Mouse (Mus musculus) limb, embryonic 10.5 days (tissue): Measurements from ENCODE around the gene B230104I21Rik. TPM values are rescaled to one million over a fixed set of nuclear protein-coding genes. Genes with fewer than 3 reads are reported as not detected.

Source experiments
- DNase-seq: peaks from one replicate; pipeline ENCODE4 v3.0.0-alpha.2; 2017; ENCODE audit warnings: low spot score
- H3K27ac ChIP-seq: fragments of 300-500 bp; sonication (generic); 2 replicates; pipeline ENCODE4 v1.5.1; 2016; ENCODE audit warnings: mild to moderate bottlenecking
- H3K27me3 ChIP-seq: fragments of 300-500 bp; sonication (generic); 2 replicates; pipeline ENCODE4 v1.6.1; 2016; ENCODE audit warnings: low read depth, mild to moderate bottlenecking; ENCODE audit not compliant: poor library complexity, severe bottlenecking
- H3K36me3 ChIP-seq: fragments of 300-500 bp; sonication (generic); 2 replicates; pipeline ENCODE4 v1.6.1; 2016; ENCODE audit warnings: mild to moderate bottlenecking, moderate library complexity
- H3K4me1 ChIP-seq: fragments of 300-500 bp; sonication (generic); 2 replicates; pipeline ENCODE4 v1.6.1; 2016
- H3K4me3 ChIP-seq: fragments of 300-500 bp; sonication (generic); 2 replicates; pipeline ENCODE4 v1.5.1; 2016; ENCODE audit warnings: mild to moderate bottlenecking, moderate library complexity
- H3K9me3 ChIP-seq: fragments of 300-500 bp; sonication (generic); replicated peaks from 2 replicates; pipeline ENCODE4 v1.6.1; 2016; ENCODE audit warnings: mild to moderate bottlenecking
- WGBS: fragments of 180-500 bp; shearing (Covaris S2); methylation state at CpG from one replicate; pipeline ENCODE4 v1.1.7; 2016; 5-methylcytosine and 5-hydroxymethylcytosine counted together
- polyA plus RNA-seq: library from polyadenylated mRNA; unstranded; fragments of >200 nt; fragmentation: Nextera tagmentation; extraction: Ambion mirVana; gene quantifications from 2 replicates; pipeline ENCODE4 v1.2.1, GENCODE M21; 2016

Gene B230104I21Rik
- polyA plus RNA-seq, 1 experiment from 2014 or later, result not detected

DNA sequence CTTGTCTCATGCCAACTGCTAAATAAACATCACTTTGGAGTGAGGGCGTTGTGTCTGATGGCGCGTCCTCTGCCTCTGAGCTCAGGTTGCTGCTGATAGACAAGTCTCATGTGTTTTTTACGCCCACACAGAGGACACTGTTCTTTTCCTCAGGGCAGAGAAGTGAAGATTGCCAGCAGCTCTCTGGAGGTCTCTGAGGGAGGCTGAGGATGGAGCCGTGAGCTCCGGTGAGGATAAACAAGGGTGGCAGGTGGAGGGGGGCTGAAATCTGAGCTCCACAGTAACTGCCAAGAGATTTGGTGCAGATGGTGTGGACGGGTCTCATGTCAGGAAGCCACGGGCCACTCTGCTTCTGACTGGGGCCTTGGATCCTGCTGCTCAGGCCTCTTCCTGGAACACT, 50.9 kb downstream of the B230104I21Rik start:
- Histone ChIP-seq H3K4me1 (peaks cover 85% of the 10 kb centered on the region), H3K36me3 (peaks cover 11% of the 10 kb centered on the region), H3K4me3 (no peak overlapping the region), H3K27ac (peak overlapping the region; percentile 84), H3K27me3 (no peaks in the 10 kb centered on the region), H3K9me3 (no peaks in the 10 kb centered on the region)
- 35% methylated on average over 8 of the region's 8 CpGs for WGBS
- DNase-seq, result no peak

DNA sequence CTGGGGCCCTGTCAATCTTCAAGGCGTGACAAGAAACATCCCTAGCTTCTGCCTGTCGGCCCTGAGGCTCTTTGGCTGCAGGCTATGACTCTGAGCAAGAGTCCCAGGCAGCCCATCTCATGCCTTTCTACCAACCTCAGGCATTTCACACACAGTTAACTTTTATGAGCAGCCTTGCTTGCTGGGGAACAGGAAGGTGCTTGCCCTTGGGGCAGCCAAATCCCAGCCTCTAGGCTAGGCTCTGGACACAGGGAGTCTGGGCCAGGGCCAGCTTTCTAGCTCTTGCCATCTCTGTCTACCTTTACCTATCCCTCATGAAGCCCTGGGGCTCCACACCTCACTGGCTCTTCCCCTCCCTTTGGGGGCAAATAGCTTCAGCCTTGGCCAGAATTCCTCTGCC, 53.7 kb downstream of the B230104I21Rik start:
- H3K27me3 ChIP-seq, result no peaks in the 10 kb centered on the region
- H3K36me3 ChIP-seq, result no peaks in the 10 kb centered on the region
- peak overlapping the region; percentile 32 for H3K4me3 ChIP-seq
- H3K4me1 ChIP-seq, result peaks cover 100% of the 10 kb centered on the region
- DNase-seq, result peak; percentile 56
- no peaks in the 10 kb centered on the region for H3K9me3 ChIP-seq
- WGBS, result 52% methylated on average over 2 of the region's 2 CpGs
- H3K27ac ChIP-seq, result peak overlapping the region; percentile 89

DNA sequence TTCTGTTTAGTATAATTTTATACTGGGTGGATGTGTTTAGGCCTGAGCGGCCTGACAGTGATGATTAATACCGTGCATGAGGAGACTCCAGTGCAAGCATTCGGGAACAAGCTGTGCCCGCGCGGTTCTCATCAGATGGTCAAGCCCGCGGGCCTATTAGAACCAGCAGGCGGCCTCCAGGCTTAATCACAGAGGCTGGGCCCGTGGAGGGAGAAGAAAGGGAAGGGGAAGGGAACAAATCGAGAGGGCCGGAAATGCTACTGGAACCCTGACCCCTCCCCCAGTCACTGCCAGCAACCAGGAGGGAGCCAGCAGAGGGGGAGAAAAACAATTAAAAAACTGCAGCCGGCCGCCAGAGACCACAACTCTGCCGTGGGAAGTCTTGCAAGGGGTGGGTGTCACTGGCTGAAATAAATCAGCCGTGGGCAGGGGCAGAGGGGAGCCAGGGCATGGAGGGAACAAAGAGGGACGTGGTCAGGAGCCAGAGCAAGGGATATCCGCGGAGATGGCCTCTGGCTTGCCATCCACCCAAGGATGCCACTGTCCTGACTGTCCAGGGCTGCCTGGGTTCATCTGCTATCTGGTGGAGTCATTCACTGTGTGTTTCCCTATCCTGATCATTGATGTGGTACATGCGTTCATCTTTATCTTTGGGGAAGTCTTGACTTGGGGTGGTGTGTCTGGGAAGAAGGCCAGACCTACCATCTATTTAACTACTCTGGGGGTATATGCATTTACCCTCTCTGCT, 54.6 kb downstream of the B230104I21Rik start:
- H3K9me3 ChIP-seq, result no peaks in the 10 kb centered on the region
- H3K4me3 ChIP-seq, result peak overlapping the region; percentile 32
- 9% methylated on average over 20 of the region's 20 CpGs for WGBS
- H3K4me1 ChIP-seq, result peaks cover 100% of the 10 kb centered on the region
- no peaks in the 10 kb centered on the region for H3K27me3 ChIP-seq
- H3K27ac ChIP-seq, result peak overlapping the region; percentile 89
- peak; percentile 86 for DNase-seq
- H3K36me3 ChIP-seq, result no peaks in the 10 kb centered on the region

DNA sequence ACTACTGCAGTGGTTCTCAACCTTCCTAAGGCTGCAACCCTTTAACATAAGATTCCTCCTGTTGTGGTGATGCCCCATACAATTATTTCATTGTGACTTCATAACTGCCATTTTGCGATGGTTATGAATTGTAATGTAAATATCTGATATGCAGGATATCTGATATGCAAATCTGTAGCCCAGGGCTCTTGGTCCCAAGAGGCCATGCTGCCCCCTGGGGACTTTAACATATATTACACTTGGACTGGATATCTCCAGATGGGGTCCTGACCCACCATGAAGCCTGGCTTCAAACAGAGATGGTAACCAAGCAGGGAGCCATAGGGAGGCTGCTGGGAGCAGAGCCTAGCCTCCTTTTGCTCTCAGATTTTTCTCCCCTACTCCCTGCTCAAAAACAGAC, 56.7 kb downstream of the B230104I21Rik start:
- DNase-seq, result no peak
- Histone ChIP-seq H3K27me3 (no peaks in the 10 kb centered on the region), H3K36me3 (no peaks in the 10 kb centered on the region), H3K9me3 (no peaks in the 10 kb centered on the region), H3K27ac (peak overlapping the region; percentile 66), H3K4me1 (peaks cover 94% of the 10 kb centered on the region), H3K4me3 (no peak overlapping the region)
- 83% methylated on average over 1 of the region's 1 CpGs for WGBS

DNA sequence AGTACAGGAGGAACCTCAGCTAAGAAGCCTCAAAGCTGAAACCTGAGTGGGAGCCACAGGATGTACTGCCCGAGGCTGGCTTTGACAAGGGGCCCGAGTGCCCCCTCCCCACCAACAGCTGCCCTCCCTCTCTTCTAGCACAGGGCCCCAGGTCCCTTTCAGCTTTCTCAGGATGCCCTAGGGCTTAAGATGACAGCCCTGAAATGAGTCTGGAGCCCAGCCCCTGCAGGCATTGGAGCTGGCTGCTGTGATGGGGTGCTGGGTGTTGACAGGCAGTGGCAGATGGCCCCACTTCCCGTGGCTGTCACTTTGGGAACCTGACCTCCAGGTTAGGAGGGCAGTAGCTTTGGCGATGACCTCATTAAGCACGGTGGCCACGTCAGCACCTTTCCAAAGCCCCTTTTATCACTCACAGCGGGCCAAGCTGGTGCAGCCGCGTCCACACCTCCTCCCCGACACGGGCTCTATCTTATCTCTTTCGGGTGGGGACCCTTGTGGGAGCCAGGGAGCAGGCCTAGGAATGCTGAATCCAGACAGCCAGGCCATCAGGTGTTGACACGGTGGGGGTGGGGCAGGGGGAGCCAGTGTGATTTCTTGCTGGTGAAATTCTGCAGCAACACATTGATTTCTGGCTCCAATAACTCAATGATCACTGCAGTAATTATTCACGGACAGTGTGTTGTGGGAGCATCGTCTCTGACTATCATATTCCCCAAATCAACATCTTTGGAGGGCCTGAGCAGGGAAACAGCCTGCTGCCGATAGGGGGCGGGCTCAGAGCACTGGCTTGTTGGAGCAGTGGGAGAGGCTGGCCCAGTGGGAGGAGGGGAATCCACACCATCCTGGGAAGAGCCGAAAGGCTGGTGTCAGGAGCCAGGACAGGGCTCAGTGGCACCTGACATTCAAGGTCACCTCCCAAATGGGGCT, 57.5 kb downstream of the B230104I21Rik start:
- peak overlapping the region; percentile 66 for H3K27ac ChIP-seq
- H3K36me3 ChIP-seq, result peaks cover 2% of the 10 kb centered on the region; the same call in 1 of the 2 replicates
- WGBS, result 9% methylated on average over 18 of the region's 18 CpGs
- no peaks in the 10 kb centered on the region for H3K27me3 ChIP-seq
- no peaks in the 10 kb centered on the region for H3K9me3 ChIP-seq
- peaks cover 85% of the 10 kb centered on the region for H3K4me1 ChIP-seq
- DNase-seq, result peak; percentile 73
- no peak overlapping the region for H3K4me3 ChIP-seq

DNA sequence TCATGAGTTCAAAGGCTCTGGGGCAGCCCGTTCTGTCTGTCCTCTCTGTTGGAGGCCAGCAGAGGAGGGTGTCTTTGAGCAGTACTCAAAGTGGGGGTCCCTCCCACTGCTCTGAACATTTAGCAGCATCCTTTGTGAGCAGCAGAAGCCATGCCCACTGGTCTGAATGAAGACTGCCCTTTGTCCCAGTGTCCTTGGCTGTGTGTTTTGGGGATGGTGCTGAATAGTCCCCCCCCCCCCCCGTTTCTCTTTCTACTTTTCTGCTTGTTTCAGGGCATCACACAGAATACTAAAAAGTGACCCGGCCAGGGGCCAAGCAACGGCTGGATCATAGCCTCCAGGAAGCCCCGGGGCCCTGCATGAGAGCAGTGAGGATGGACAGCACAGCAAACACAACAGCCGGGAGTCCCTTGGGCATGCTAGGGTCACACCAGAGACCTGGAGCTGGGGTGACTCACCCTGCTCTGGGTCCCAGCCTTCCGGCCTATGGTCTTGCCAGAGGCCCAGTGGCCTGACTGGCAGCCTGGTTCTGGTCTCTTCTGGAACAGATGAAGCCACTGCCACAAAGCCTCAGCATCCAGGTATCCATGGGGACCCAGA, 58.3 kb downstream of the B230104I21Rik start:
- WGBS, result 71% methylated on average over 7 of the region's 7 CpGs
- no peak for DNase-seq
- Histone ChIP-seq H3K27me3 (no peaks in the 10 kb centered on the region), H3K4me3 (no peak overlapping the region), H3K9me3 (no peaks in the 10 kb centered on the region), H3K27ac (peak overlapping the region; percentile 66; the same call in 1 of the 2 replicates), H3K4me1 (peaks cover 78% of the 10 kb centered on the region), H3K36me3 (peaks cover 7% of the 10 kb centered on the region; the same call in 1 of the 2 replicates)

DNA sequence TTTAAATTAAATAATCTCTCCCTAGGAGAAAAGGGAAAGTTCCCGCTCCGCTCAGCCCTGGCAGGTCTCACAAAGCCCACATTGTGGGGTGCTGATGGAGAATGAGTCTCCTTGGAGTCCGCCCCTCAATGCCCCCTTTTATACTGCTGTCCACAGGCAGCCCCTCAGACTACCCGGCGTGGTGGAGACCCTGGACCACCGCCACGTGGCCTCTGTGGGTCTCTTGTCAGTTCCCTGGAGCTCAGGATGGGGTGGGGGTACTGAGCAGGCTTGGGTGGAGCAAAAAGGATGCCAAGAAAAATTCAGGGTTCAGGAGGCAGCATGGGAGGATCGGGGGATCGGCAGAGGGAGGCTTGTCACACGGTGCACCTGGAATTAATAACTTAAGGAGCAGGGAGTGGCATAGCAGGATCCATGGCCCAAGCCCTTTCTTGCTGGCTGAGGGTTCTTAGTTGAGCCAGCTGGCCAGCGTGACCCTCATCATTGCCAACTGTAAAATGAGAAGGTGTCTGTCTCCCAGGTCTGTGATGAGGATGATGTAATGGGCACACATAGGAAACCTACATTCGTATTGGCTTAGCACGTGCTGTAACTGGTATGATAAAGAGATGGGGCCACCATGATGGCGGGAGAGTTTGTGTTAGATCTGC, 60.9 kb downstream of the B230104I21Rik start:
- 81% methylated on average over 14 of the region's 14 CpGs for WGBS
- no peak overlapping the region for H3K4me3 ChIP-seq
- peak overlapping the region; percentile 48; the same call in 1 of the 2 replicates for H3K27ac ChIP-seq
- H3K27me3 ChIP-seq, result no peaks in the 10 kb centered on the region
- H3K36me3 ChIP-seq, result peaks cover 25% of the 10 kb centered on the region
- H3K4me1 ChIP-seq, result peaks cover 76% of the 10 kb centered on the region
- DNase-seq, result no peak
- no peaks in the 10 kb centered on the region for H3K9me3 ChIP-seq

Other genes with a start within 250 kb of the B230104I21Rik start
- gene Trp73, start 195.9 kb upstream of the B230104I21Rik start, polyA plus RNA-seq, result 0.30 and 0.80 TPM in 2 replicates
- 43.8 and 49.0 TPM in 2 replicates for gene Wrap73, start 193.8 kb upstream of the B230104I21Rik start, polyA plus RNA-seq
- gene Tprgl, start 175.5 kb upstream of the B230104I21Rik start, polyA plus RNA-seq, result 100 and 102 TPM in 2 replicates
- gene Megf6, start 165.4 kb upstream of the B230104I21Rik start, polyA plus RNA-seq, result 33.6 and 43.5 TPM in 2 replicates
- gene Arhgef16, start 34.5 kb upstream of the B230104I21Rik start, polyA plus RNA-seq, result 5.3 and 6.2 TPM in 2 replicates